7 mouse cellular contexts compared by ENCODE assay signal in genomic region chr11:5432330-5432729, GRCm38 (mm10). TPM values are rescaled to one million over a fixed set of nuclear protein-coding genes. Genes with fewer than 3 reads are reported as not detected.
DNase-seq lines count a peak whose midpoint lies in the region.

No protein-coding gene starts in this region.

- peak; percentile 19 for DNase-seq in right cerebral cortex, adult 18-20 months
- no peak for DNase-seq in right cerebral cortex, postnatal 14 days
- peak; percentile 66 for DNase-seq in adrenal gland, postnatal 10 days
- peak; percentile 87 for DNase-seq in naive thymus-derived CD4-positive, alpha-beta T cell, adult 2 months (ENCODE audit: low read depth)
- DNase-seq in cerebellum, adult 9-10 months, result no peak
- no peak for DNase-seq in layer of hippocampus, postnatal 14 days (ENCODE audit: low spot score in 2 of 2)
- no peak for DNase-seq in gastrocnemius, postnatal 25 days

RNA-seq across cellular contexts. Expression of gene Znrf3, which starts 12.3 kb away (rescaled TPM):
- total RNA-seq in adrenal gland, postnatal 10 days (2021), result 10 to 100 TPM; 23.9 to 29.3 TPM
- total RNA-seq in layer of hippocampus, postnatal 14 days (2021), result 10 to 100 TPM; 19.9 to 22.3 TPM
- 1 to 10 TPM; 5.1 to 6.1 TPM for total RNA-seq in gastrocnemius, postnatal 25 days (2021)

Comparison
In these comparisons a context has a peak if more than half of its experiments do, and no peak if none do; other contexts are left out.
1. DNase-seq: peak in right cerebral cortex, adult 18-20 months (single experiment), adrenal gland, postnatal 10 days (single experiment) and naive thymus-derived CD4-positive, alpha-beta T cell, adult 2 months (single experiment); none in right cerebral cortex, postnatal 14 days (single experiment), cerebellum, adult 9-10 months (single experiment), layer of hippocampus, postnatal 14 days (0 of 2) and gastrocnemius, postnatal 25 days (single experiment).